Mouse (Mus musculus) gastrocnemius, adult 8-10 months (tissue): Measurements from ENCODE around the gene N4bp1. TPM values are rescaled to one million over a fixed set of nuclear protein-coding genes. Genes with fewer than 3 reads are reported as not detected.

Source experiments
- DNase-seq, 2 experiments: peaks; one replicate each; pipeline ENCODE4 v3.0.0; 2022; ENCODE audit warnings: low spot score in 2 of 2
- total RNA-seq, 4 experiments: library from RNA; stranded (reverse); gene quantifications; 2 replicates each; pipeline ENCODE4 v1.2.4; 2022

The N4bp1 gene
- 10 to 100 TPM; 16.6 to 18.9 (median 18.1) TPM for total RNA-seq

GRCm38 (mm10) chr8:86884489-86885463 lies at the start of gene N4bp1:
Gene N4bp1, minus strand, starts transcription at chr8:86885258.
- DNase-seq = peak; percentile 83 to 86

GRCm38 (mm10) chr8:86934841-86935240 lies 49.8 kb upstream of the N4bp1 start:
- DNase-seq = no peak

GRCm38 (mm10) chr8:86934393-86934792 lies 49.3 kb upstream of the N4bp1 start:
- no peak for DNase-seq

- peak; percentile 13 to 24 for DNase-seq
These were observed 48.8 kb upstream of the N4bp1 start for GRCm38 (mm10) chr8:86933898-86934297.

- DNase-seq = no peak
These were observed 41.2 kb upstream of the N4bp1 start for GRCm38 (mm10) chr8:86926237-86926636.

GRCm38 (mm10) chr8:86923219-86923835 lies 38.3 kb upstream of the N4bp1 start:
- DNase-seq = no peak

- no peak for DNase-seq
These were observed 37.6 kb upstream of the N4bp1 start for GRCm38 (mm10) chr8:86922673-86923072.

- no peak for DNase-seq
These were observed 37.1 kb upstream of the N4bp1 start for GRCm38 (mm10) chr8:86922141-86922540.

- no peak for DNase-seq
These were observed 35.9 kb upstream of the N4bp1 start for GRCm38 (mm10) chr8:86920996-86921395.

GRCm38 (mm10) chr8:86920455-86920854 lies 35.4 kb upstream of the N4bp1 start:
- DNase-seq = no peak

GRCm38 (mm10) chr8:86920024-86920423 lies 35.0 kb upstream of the N4bp1 start:
- DNase-seq = no peak

GRCm38 (mm10) chr8:86919262-86919661 lies 34.2 kb upstream of the N4bp1 start:
- DNase-seq = no peak

GRCm38 (mm10) chr8:86918093-86918492 lies 33.0 kb upstream of the N4bp1 start:
- DNase-seq = no peak

GRCm38 (mm10) chr8:86917689-86918088 lies 32.6 kb upstream of the N4bp1 start:
- no peak for DNase-seq

GRCm38 (mm10) chr8:86916369-86916768 lies 31.3 kb upstream of the N4bp1 start:
- no peak for DNase-seq

- DNase-seq = no peak
These were observed 26.1 kb upstream of the N4bp1 start for GRCm38 (mm10) chr8:86911136-86911535.

- DNase-seq = no peak
These were observed 25.2 kb upstream of the N4bp1 start for GRCm38 (mm10) chr8:86910250-86910649.

GRCm38 (mm10) chr8:86908536-86908935 lies 23.5 kb upstream of the N4bp1 start:
- DNase-seq = peak in 1 of 2 experiments; percentile 37

GRCm38 (mm10) chr8:86904911-86905310 lies 19.9 kb upstream of the N4bp1 start:
- no peak for DNase-seq

GRCm38 (mm10) chr8:86903104-86903503 lies 18.0 kb upstream of the N4bp1 start:
- peak; percentile 65 to 72 for DNase-seq

GRCm38 (mm10) chr8:86902656-86903055 lies 17.6 kb upstream of the N4bp1 start:
- DNase-seq = no peak

GRCm38 (mm10) chr8:86901972-86902371 lies 16.9 kb upstream of the N4bp1 start:
- peak in 1 of 2 experiments; percentile 17 for DNase-seq
